Mouse (Mus musculus): ENCODE results near the gene Tmem216. TPM values are rescaled to one million over a fixed set of nuclear protein-coding genes. Genes with fewer than 3 reads are reported as not detected.

The Tmem216 gene
- polyA plus RNA-seq, 1 experiment, result 15.6 TPM

GRCm38 (mm10) chr19:10502571-10502970 lies 53.5 kb downstream of the Tmem216 start:
- no peak for TF ChIP-seq POLR2A (IDR thresholded peaks at IDR 0.05; ENCODE audit: low read depth, low read length)
- peak; percentile 87 for TF ChIP-seq CTCF (IDR thresholded peaks at IDR 0.05; ENCODE audit: borderline replicate concordance, insufficient read depth, low read length)
- H3K27ac ChIP-seq (ENCODE audit: insufficient read depth, low read length), result no peak overlapping the region
- no peak overlapping the region for H3K4me3 ChIP-seq (ENCODE audit: insufficient read depth, low read length)
- peaks cover 6% of the 10 kb centered on the region for H3K4me1 ChIP-seq (ENCODE audit: control insufficient read depth, insufficient read depth, low read length)

DNA sequence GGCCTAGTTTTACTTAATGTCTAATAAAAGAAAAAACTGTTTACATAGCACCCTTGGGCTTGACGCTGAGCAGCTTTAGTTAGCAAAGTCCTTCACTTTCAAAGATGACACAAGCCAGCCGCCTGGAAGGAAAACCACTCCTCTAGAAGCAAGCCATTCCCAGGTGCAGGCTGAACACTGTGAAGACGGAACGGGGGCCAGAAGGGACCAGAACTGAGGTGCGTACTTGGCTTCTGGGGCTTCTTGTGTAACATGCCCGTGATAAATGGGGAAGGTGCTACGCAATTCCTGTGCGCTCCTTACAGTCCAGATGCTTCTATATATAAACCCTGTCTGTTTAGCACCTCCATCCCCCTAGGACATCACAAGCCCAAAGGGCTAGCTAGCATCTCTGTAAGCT lies 55.5 kb downstream of the Tmem216 start:
- no peak for TF ChIP-seq POLR2A (IDR thresholded peaks at IDR 0.05; ENCODE audit: low read depth, low read length)
- peaks cover 8% of the 10 kb centered on the region for H3K4me1 ChIP-seq (ENCODE audit: control insufficient read depth, insufficient read depth, low read length)
- H3K27ac ChIP-seq (ENCODE audit: insufficient read depth, low read length), result no peak overlapping the region

DNA sequence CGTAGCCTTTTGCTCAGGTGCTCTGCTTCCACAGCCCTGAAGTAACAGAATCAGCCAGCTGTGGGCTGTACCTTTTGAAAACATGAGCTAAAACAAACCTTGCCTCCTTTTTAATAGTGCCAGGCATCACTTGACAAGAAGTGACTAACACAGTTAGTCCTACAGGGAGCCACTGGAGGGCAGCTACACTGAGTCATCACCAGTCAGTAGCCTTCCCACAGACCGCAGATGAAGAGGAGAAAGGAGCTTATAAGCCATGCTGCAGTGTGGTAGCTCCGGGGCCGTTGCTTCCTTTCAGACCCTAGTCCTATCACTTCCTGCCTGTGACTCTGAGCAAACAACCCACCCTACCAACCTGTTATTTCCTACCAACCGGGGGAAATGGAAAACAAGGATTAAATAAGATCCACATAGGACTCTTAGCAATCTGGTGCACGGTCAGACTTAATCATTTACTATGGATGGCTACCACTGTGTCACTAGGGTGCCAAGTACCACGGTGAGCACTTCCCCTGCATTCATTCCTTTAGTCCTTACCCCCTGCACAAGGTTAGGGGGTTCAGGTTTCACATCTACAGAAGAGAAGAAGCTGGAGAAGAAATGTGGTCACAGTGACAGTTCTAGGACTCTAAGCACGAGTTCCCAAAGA lies 58.4 kb downstream of the Tmem216 start:
- no peak overlapping the region for H3K4me3 ChIP-seq (ENCODE audit: insufficient read depth, low read length)
- TF ChIP-seq POLR2A (IDR thresholded peaks at IDR 0.05; ENCODE audit: low read depth, low read length) (no peak), CTCF (IDR thresholded peaks at IDR 0.05; ENCODE audit: borderline replicate concordance, insufficient read depth, low read length) (no peak)
- no peak overlapping the region for H3K27ac ChIP-seq (ENCODE audit: insufficient read depth, low read length)
- peaks cover 8% of the 10 kb centered on the region for H3K4me1 ChIP-seq (ENCODE audit: control insufficient read depth, insufficient read depth, low read length)

More for the DNA sequence above, 55.5 kb downstream of the Tmem216 start:
- no peak overlapping the region for H3K4me3 ChIP-seq (ENCODE audit: insufficient read depth, low read length)

DNA sequence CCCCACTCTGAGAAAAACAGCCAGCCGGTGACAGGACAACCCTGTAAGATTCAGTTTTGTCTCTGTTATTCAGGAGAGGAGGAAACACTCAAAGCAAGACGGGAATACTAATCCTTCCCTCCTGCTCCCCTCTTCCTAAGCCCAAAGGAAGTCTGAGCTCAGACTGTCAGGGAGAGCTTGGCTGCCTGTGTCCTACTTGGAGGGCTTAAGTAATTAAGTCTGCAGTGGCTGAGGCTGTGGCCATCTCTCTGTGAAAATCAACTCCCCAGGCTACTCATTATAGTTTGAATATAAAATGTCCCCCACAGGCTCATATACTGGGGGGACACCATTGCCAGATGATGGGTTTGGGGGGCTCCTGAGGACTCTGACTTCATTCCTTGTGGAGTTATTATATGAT lies 59.1 kb downstream of the Tmem216 start:
- no peak for TF ChIP-seq POLR2A (IDR thresholded peaks at IDR 0.05; ENCODE audit: low read depth, low read length)
- no peak for TF ChIP-seq CTCF (IDR thresholded peaks at IDR 0.05; ENCODE audit: borderline replicate concordance, insufficient read depth, low read length)
- Histone ChIP-seq H3K4me1 (ENCODE audit: control insufficient read depth, insufficient read depth, low read length) (peaks cover 8% of the 10 kb centered on the region), H3K4me3 (ENCODE audit: insufficient read depth, low read length) (no peak overlapping the region), H3K27ac (ENCODE audit: insufficient read depth, low read length) (no peak overlapping the region)

DNA sequence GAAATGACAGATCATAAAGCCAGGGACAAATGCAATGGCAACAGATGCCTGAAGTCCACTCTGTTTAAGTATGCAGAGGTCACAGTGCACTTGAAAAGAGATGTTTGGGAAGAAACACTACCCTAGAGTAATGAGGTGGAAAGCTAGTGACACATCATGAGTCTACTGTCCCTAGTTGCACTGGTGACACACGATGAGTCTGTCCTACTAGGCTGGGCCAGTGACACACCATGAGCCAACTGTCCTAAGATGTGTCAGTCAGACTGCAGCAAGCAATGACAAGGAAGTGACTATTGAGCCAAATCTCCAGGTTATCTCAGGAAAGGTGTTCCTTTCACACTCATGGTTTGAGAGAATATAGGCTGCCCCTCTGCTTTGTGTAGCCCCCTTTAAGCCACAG lies 60.4 kb downstream of the Tmem216 start:
- H3K27ac ChIP-seq (ENCODE audit: insufficient read depth, low read length), result no peak overlapping the region
- H3K4me3 ChIP-seq (ENCODE audit: insufficient read depth, low read length), result no peak overlapping the region
- no peak for TF ChIP-seq CTCF (IDR thresholded peaks at IDR 0.05; ENCODE audit: borderline replicate concordance, insufficient read depth, low read length)
- no peak for TF ChIP-seq POLR2A (IDR thresholded peaks at IDR 0.05; ENCODE audit: low read depth, low read length)
- H3K4me1 ChIP-seq (ENCODE audit: control insufficient read depth, insufficient read depth, low read length), result peaks cover 8% of the 10 kb centered on the region

GRCm38 (mm10) chr19:10486264-10486738 lies 69.7 kb downstream of the Tmem216 start:
- Histone ChIP-seq H3K27ac (ENCODE audit: insufficient read depth, low read length) (no peak overlapping the region), H3K4me1 (ENCODE audit: control insufficient read depth, insufficient read depth, low read length) (no peaks in the 10 kb centered on the region), H3K4me3 (ENCODE audit: insufficient read depth, low read length) (no peak overlapping the region)
- TF ChIP-seq CTCF (IDR thresholded peaks at IDR 0.05; ENCODE audit: borderline replicate concordance, insufficient read depth, low read length) (peak; percentile 53), POLR2A (IDR thresholded peaks at IDR 0.05; ENCODE audit: low read depth, low read length) (no peak)

Other genes with a start within 250 kb of the Tmem216 start
- gene Syt7, start 167.1 kb downstream of the Tmem216 start, polyA plus RNA-seq (2011; ENCODE audit: insufficient read length, low read depth, missing spikeins), result 0.35 and 0.38 TPM in 2 replicates
- not detected in 2 replicates for gene Lrrc10b, start 98.8 kb downstream of the Tmem216 start, polyA plus RNA-seq (2011; ENCODE audit: insufficient read length, low read depth, missing spikeins)
- not detected in 2 replicates for gene Ppp1r32, start 73.3 kb downstream of the Tmem216 start, polyA plus RNA-seq (2011; ENCODE audit: insufficient read length, low read depth, missing spikeins)
- 50.6 and 70.6 TPM in 2 replicates for gene Cpsf7, start 31.0 kb downstream of the Tmem216 start, polyA plus RNA-seq (2011; ENCODE audit: insufficient read length, low read depth, missing spikeins)
- 53.1 and 66.4 TPM in 2 replicates for gene Sdhaf2, start 30.1 kb downstream of the Tmem216 start, polyA plus RNA-seq (2011; ENCODE audit: insufficient read length, low read depth, missing spikeins)
- gene Cyb561a3, start 20.9 kb upstream of the Tmem216 start, polyA plus RNA-seq (2011; ENCODE audit: insufficient read length, low read depth, missing spikeins), result 19.7 and 20.5 TPM in 2 replicates
- gene Tmem138, start 21.1 kb upstream of the Tmem216 start, polyA plus RNA-seq (2011; ENCODE audit: insufficient read length, low read depth, missing spikeins), result 21.1 and 22.8 TPM in 2 replicates
- gene Ddb1, start 49.1 kb upstream of the Tmem216 start, polyA plus RNA-seq (2011; ENCODE audit: insufficient read length, low read depth, missing spikeins), result 545 and 617 TPM in 2 replicates
- gene Tkfc, start 49.4 kb upstream of the Tmem216 start, polyA plus RNA-seq (2011; ENCODE audit: insufficient read length, low read depth, missing spikeins), result 19.8 and 24.0 TPM in 2 replicates
- gene Vwce, start 78.0 kb upstream of the Tmem216 start, polyA plus RNA-seq (2011; ENCODE audit: insufficient read length, low read depth, missing spikeins), result 0.70 and 1.1 TPM in 2 replicates
- not detected in 2 replicates for gene Pga5, start 121.8 kb upstream of the Tmem216 start, polyA plus RNA-seq (2011; ENCODE audit: insufficient read length, low read depth, missing spikeins)
- 14.8 and 18.0 TPM in 2 replicates for gene Vps37c, start 132.5 kb upstream of the Tmem216 start, polyA plus RNA-seq (2011; ENCODE audit: insufficient read length, low read depth, missing spikeins)
- not detected in 2 replicates for gene Cd5, start 182.8 kb upstream of the Tmem216 start, polyA plus RNA-seq (2011; ENCODE audit: insufficient read length, low read depth, missing spikeins)

Measured in embryonic fibroblast, embryonic 13.5 days (primary cell).